Mouse (Mus musculus) liver, embryonic 14 days (tissue): ENCODE results near the gene Gprc6a. TPM values are rescaled to one million over a fixed set of nuclear protein-coding genes. Genes with fewer than 3 reads are reported as not detected.

ENCODE experiments used
- polyA plus RNA-seq: library from polyadenylated mRNA; depleted of rRNA; stranded (reverse); fragments of >200 nt; gene quantifications from 2 replicates; pipeline ENCODE4 v1.2.3, GENCODE M21; 2012; rRNA removed

Gprc6a gene
- polyA plus RNA-seq, result 0.01 TPM in 1 of 2 replicates, not detected in the other

DNA sequence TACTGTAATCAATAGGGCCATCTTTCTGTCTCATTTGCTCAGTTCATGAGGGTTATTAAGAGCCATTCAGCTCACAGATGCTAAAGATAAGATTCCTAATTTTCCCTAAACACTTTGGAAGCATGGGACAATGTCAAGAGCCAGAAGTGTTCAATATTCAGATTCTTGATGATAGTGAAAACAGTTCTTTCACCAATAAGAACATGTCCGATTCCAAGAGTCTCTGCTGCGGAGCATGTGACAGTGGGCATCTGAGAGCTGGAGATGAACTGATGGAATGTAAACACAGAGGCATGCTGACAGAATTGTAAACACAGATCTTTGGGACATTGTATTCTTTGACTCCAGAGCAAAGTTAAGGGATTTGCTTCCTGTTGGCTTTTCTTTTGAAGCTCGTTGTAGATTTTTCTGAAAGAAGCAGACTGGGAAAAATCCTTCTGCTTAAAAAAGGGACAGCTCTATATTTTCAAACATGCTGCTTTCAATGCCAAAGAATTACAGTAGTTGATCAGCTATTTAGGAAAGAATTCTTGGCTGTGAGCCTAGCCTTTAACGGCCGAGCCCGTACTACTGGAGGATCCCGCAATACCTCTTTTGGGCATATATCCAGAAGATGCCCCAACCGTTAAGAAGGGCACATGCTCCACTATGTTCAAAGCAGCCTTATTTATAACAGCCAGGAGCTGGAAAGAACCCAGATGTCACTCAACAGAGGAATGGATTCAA, at the start of gene Gprc6a:
Gprc6a (minus strand) TSS at position 51 of the 726 bp plus-strand sequence.

DNA sequence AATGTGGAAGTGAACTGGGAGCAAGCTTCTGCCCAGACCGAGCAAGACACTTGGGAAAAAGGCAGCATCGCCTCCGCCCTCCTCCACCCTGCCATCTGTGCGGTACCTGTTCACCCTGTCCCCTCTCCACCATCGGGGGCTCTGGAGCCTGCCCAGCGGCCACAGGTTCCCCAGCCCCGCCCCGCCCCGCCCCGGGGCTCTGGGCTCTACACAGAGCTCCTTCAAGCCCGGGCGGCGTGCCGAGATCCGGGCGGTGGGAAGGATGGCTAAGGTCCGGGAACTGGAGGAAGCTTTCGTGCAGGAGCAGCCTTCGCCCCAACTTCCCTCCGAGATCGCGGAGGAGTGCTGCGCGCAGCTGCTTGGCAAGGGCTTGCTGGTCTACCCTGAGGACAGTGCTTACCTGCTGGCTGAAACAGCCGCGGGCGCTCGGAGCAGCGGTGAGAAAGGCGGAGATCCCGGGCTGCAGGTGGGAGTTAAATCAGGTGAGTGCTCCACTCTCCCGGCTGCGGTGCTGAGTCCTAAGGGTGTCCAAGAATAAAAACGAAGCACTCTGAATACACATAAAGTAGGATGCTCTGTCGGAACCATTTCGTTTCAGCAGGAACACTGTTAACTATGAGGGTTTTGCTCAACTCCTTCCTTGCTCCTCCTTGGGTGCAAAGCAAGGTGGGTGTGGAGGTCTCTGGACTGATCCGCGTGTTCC, 46.4 kb upstream of the Gprc6a start, which contains the start of gene Rfx6:
Rfx6 (plus strand) TSS at position 209 of the 703 bp plus-strand sequence.

DNA sequence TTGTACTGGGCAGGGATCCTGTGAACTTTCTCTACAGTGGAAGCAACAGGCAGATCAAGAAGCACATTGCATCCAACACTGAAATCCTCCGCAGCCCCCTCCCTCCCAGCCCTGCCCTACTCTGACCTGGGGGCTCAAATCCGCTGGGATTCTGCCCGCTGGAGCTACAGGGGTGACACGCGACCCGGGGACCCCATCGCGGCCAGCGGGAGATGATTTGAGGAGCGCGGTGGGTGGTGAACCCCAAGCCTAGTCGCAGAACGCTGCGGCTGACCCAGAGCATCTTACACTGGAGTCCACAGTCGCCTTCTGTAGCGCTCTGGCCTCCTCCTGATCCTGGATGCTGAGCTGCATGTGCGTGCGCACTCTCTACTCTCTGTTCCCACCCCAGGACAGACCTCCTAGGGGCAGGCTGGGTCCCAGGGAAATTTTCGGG, 41.1 kb downstream of the Gprc6a start, which contains the start of gene Fam162b:
Fam162b (minus strand) TSS at position 379 of the 436 bp plus-strand sequence.

Other genes starting within 250 kb of the Gprc6a start
- gene Gm49339, start 150.8 kb downstream of the Gprc6a start, polyA plus RNA-seq, result 0.95 and 2.0 TPM in 2 replicates
- gene Lilr4b, start 150.8 kb downstream of the Gprc6a start, polyA plus RNA-seq, result 0.57 and 1.1 TPM in 2 replicates
- gene Lilrb4a, start 140.5 kb downstream of the Gprc6a start, polyA plus RNA-seq, result 2.6 and 3.9 TPM in 2 replicates
- not detected in 2 replicates for gene Fam162b, start 40.9 kb downstream of the Gprc6a start, polyA plus RNA-seq
- gene Rfx6, start 46.3 kb upstream of the Gprc6a start, polyA plus RNA-seq, result 0.01 TPM in 2 replicates